Mouse (Mus musculus) liver, adult 2 months (tissue): ENCODE measurements around the gene Haus7.

Experiments
- CTCF ChIP-seq: fragments of 200-500 bp; IDR thresholded peaks from 2 replicates; pipeline ENCODE4 v1.5.1; 2011; ENCODE audit warnings: low read depth, low read length, control low read depth
- POLR2A ChIP-seq: fragments of 200-500 bp; IDR thresholded peaks from 2 replicates; pipeline ENCODE4 v1.6.1; 2011; ENCODE audit warnings: low read length, control low read depth; ENCODE audit not compliant: insufficient read depth; ENCODE audit errors: extremely low read depth

GRCm38 (mm10) chrX:73486920-73487319 is 28.1 kb upstream of the Haus7 start:
- no peak for TF ChIP-seq CTCF
- no peak for TF ChIP-seq POLR2A
